Mouse (Mus musculus): ENCODE data around the gene Rgcc.
A peak's percentile ranks its signal among the peaks of the same experiment; 100 is the strongest.

The Rgcc gene

DNA sequence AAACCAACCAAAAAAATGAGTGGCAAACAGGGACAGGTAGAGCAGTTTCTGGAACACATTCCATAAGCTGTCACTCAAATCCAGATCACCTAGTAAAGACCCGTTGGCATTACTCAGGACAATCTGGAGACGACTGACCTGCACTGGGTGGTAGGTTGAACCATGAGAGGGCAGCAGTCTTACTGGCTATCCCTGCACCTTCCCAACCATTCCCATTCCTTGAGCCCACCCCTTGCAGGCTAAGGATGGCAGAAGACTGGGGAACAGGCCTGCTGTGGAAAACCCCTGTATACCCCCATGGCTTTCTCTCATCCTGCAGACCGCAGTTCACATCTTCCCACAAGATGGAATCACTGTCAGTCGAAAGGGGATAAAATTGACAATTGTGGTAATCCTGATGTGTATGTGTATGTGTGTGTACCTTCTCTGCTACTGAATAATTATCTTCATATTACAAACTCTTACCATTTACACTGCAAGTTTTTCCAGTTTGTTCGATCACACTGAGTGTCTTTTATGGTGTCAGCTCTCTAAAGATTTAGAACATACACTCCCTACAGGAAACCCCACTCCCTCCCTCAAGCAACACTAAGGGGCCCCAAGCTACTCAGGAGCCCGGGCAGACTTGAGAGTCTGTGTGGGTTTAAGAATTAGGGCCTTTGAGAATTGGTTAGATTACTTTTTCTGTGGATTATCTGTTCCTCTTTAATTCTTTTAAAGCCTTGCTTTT lies 59.6 kb downstream of the Rgcc start:
- DNase-seq (ENCODE audit: low read depth, low spot score) = no peak

DNA sequence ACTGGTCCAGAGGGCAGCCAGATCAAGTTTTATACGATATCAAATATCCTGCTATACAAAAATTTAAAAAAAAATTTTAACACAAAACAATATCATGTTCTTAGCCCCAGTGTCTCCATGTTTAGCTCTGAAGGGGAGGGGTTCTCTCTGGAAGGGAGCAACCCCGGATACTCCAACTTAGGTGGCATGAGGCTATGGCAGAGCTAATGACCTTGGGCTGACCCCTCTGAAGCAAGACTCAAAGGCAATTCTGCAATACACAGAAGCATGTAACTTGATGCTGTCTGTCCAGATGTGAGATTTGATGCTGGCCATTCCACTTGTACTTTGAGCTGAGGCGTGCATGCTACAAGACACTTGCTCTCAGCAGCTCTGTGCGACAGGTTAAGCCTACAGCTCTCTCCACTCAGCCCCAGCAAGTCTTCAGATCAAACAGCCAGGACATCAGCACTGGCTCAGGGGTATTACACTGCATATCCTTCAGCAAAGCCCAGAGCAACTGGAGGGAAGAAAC lies 60.3 kb downstream of the Rgcc start:
- DNase-seq (ENCODE audit: low read depth, low spot score) = peak; percentile 64

DNA sequence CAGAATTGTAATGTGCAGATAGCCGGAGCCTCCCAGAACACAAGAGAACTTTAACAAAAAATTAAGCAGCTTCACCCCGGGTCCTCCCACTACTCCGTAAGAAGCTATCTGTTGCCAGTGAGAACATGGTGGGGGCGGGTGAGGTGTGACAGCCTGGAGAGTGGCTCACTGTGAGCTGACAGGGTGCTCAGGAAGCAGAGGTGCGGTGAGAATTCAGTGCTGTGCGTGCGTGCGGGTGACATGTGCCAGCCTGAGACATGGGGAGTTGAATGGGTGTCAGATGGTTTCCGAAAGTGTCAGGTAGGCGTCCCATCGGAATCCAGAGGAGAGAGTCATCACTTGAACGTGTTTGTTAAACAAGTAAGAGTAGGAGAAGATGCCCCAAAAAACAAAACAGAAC lies 62.0 kb downstream of the Rgcc start:
- DNase-seq (ENCODE audit: low read depth, low spot score) = no peak
